Mouse (Mus musculus) forebrain, embryonic 14.5 days (tissue): ENCODE data around the gene Olfr132. TPM values are rescaled to one million over a fixed set of nuclear protein-coding genes. Genes with fewer than 3 reads are reported as not detected.
"Not testable (repeated sequence)": the region's sequence is repeated elsewhere in the genome, so short reads cannot be mapped to it uniquely, and the experiment has no call there.

ENCODE experiments used
- ATAC-seq: fragments of 200-750 bp; cut with Nextera tagmentation; 2 replicates; pipeline ENCODE4 v1.8.0; 2017; ENCODE audit warnings: mild to moderate bottlenecking, moderate library complexity
- DNase-seq: peaks from one replicate; pipeline ENCODE4 v3.0.0-alpha.2; 2015; ENCODE audit warnings: low spot score
- H3K27ac ChIP-seq: fragments of 300-500 bp; sonication (generic); 2 replicates; pipeline ENCODE4 v1.5.1; 2014; ENCODE audit warnings: low read depth, mild to moderate bottlenecking, control low read depth, low read length, moderate library complexity
- H3K27me3 ChIP-seq: fragments of 300-500 bp; sonication (generic); replicated peaks from 2 replicates; pipeline ENCODE4 v1.6.1; 2014; ENCODE audit warnings: low read length, control low read depth, mixed read lengths; ENCODE audit not compliant: control insufficient read depth, insufficient read depth
- H3K36me3 ChIP-seq: fragments of 300-500 bp; sonication (generic); 2 replicates; pipeline ENCODE4 v1.6.1; 2014; ENCODE audit warnings: low read length, control low read depth; ENCODE audit not compliant: control insufficient read depth, insufficient read depth
- H3K4me1 ChIP-seq: fragments of 300-500 bp; sonication (generic); 2 replicates; pipeline ENCODE4 v1.6.1; 2014; ENCODE audit warnings: antibody characterized with exemption, low read length, control low read depth; ENCODE audit not compliant: control insufficient read depth, insufficient read depth
- H3K4me2 ChIP-seq: fragments of 300-500 bp; sonication (generic); 2 replicates; pipeline ENCODE4 v1.6.1; 2014; ENCODE audit warnings: mild to moderate bottlenecking, control low read depth, low read length
- H3K4me3 ChIP-seq: fragments of 300-500 bp; sonication (generic); 2 replicates; pipeline ENCODE4 v1.5.1; 2014; ENCODE audit warnings: low read depth, low read length, control low read depth
- H3K9ac ChIP-seq: fragments of 300-500 bp; sonication (generic); 2 replicates; pipeline ENCODE4 v1.6.1; 2014; ENCODE audit warnings: mild to moderate bottlenecking, low read length, control low read depth, moderate library complexity
- H3K9me3 ChIP-seq: fragments of 300-500 bp; sonication (generic); replicated peaks from 2 replicates; pipeline ENCODE4 v1.6.1; 2016; ENCODE audit warnings: low read length, control low read depth, mixed read lengths; ENCODE audit not compliant: control insufficient read depth
- WGBS: fragments of 180-500 bp; shearing (Covaris S2); extraction: QIAGEN DNeasy Blood & Tissue Kit; methylation state at CpG from one replicate; pipeline ENCODE4 v1.1.7; 2014; 5-methylcytosine and 5-hydroxymethylcytosine counted together
- polyA plus RNA-seq: library from polyadenylated mRNA; unstranded; fragments of >200 nt; fragmentation: Nextera tagmentation; extraction: Ambion mirVana; gene quantifications from 2 replicates; pipeline ENCODE4 v1.2.1, GENCODE M21; 2014

Gene Olfr132
- not detected in 2 replicates for polyA plus RNA-seq

DNA sequence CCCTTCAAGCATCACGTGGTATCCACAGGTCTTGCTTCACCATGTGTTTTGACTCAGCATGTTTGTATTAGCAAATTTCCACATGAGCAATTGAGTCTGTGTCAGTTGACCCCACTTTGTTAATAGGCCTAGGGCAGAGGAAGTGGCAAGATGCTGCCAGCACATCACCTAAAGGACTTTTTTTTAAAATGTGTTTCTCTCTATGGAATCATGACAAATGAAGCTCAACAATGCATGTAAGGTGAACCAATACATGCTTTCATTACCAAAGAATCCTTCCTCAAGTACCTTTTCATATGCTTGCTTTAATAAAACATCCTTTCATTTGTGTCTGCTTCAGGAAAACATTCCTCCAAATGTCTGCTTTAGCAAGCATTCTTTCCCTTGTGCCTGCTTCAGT, at the start of gene Olfr132:
TSS of gene Olfr132 (minus strand) at position 101 of the 400 bp plus-strand sequence.
- no peak for DNase-seq
- ATAC-seq, result no peak
- no peaks in the 10 kb centered on the region for H3K36me3 ChIP-seq
- no peak within 1 kb of the TSS for H3K4me2 ChIP-seq
- no peaks in the 10 kb centered on the region for H3K9me3 ChIP-seq
- H3K4me3 ChIP-seq, result no peak within 1 kb of the TSS
- 77% methylated on average over 1 of the region's 1 CpGs for WGBS
- no peak within 1 kb of the TSS for H3K9ac ChIP-seq
- no peaks in the 10 kb centered on the region for H3K27me3 ChIP-seq
- H3K4me1 ChIP-seq, result no peaks in the 10 kb centered on the region
- no peak within 1 kb of the TSS for H3K27ac ChIP-seq

DNA sequence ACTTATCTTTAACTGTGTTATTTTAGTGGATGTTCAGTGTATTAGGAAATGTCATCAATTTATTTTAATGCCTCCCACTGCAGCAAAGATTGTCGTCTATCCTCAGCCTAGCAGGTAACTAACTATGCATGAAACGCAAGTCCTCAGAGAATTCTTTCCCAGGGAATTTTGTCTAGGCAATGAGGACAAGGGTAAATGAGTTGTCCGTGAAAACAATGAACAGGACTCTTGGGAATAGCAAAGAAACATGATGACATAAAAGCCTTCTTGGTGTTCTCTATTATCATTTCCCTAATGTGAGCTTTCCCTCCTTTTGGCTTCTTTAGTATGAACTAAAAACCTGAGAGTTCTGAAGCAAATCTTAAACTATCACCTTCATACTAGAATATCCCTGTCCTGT, 36.8 kb upstream of the Olfr132 start, which contains the start of gene Olfr134:
TSS of gene Olfr134 (plus strand) at position 301 of the 400 bp plus-strand sequence.
- Histone ChIP-seq H3K27ac (no peak within 1 kb of the TSS), H3K4me1 (no peaks in the 10 kb centered on the region), H3K36me3 (no peaks in the 10 kb centered on the region), H3K4me3 (no peak within 1 kb of the TSS), H3K9me3 (no peaks in the 10 kb centered on the region), H3K9ac (no peak within 1 kb of the TSS), H3K27me3 (no peaks in the 10 kb centered on the region), H3K4me2 (no peak within 1 kb of the TSS)
- DNase-seq, result no peak
- 76% methylated on average over 3 of the region's 3 CpGs for WGBS
- ATAC-seq, result no peak

DNA sequence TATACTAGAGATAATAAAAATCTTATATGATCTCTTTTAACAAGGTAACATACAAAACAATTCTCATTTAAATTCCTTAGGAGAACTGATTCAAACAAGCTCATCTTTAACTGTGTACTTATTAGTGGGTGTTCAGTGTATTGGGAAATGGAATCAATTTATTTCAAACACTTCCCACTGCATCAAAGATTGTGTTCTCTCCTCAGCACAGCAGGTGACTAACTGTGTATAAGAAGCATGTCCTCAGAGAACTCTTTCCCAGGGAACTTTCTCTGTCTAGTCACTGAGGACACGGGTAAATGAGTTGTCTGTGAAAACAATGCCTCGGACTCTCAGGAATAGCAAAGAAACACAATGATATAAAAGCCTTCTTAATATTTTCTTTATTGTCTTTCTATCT, 10.7 kb upstream of the Olfr132 start, which contains the start of gene Olfr133:
TSS of gene Olfr133 (plus strand) at position 301 of the 400 bp plus-strand sequence.
- no peaks in the 10 kb centered on the region for H3K36me3 ChIP-seq
- H3K4me3 ChIP-seq, result no peak within 1 kb of the TSS
- H3K4me1 ChIP-seq, result no peaks in the 10 kb centered on the region
- ATAC-seq (no peak), DNase-seq (no peak)
- H3K27me3 ChIP-seq, result no peaks in the 10 kb centered on the region
- H3K4me2 ChIP-seq, result no peak within 1 kb of the TSS
- 67% methylated on average over 2 of the region's 2 CpGs for WGBS
- H3K9ac ChIP-seq, result no peak within 1 kb of the TSS
- H3K27ac ChIP-seq, result no peak within 1 kb of the TSS
- H3K9me3 ChIP-seq, result no peaks in the 10 kb centered on the region; the same call in 1 of the 2 replicates

DNA sequence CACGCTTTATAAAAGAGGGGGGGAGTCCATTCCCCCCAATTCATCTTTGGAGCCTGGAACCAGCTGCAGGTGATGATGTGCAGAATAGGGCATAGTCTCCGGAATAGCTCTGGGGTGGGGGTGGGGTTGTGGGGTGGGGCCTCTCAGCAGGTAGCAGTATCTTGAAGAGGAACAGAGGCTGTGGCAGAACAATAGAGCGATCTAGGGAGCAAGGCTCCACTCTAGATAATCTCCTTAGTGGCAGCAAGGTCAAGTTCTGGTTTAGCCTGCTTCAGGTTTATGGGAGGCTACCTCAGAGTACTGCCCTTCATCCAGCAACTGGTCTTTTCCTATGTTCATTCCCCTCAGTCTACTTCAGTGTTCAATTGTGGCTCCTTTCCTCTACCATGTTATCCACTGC, 9.0 kb downstream of the Olfr132 start:
- not testable (repeated sequence) for DNase-seq, H3K27me3 ChIP-seq, H3K9ac ChIP-seq, H3K4me2 ChIP-seq, H3K4me1 ChIP-seq, ATAC-seq, H3K9me3 ChIP-seq, H3K4me3 ChIP-seq, H3K36me3 ChIP-seq, H3K27ac ChIP-seq
- 53% methylated on average over 3 of the region's 3 CpGs for WGBS

DNA sequence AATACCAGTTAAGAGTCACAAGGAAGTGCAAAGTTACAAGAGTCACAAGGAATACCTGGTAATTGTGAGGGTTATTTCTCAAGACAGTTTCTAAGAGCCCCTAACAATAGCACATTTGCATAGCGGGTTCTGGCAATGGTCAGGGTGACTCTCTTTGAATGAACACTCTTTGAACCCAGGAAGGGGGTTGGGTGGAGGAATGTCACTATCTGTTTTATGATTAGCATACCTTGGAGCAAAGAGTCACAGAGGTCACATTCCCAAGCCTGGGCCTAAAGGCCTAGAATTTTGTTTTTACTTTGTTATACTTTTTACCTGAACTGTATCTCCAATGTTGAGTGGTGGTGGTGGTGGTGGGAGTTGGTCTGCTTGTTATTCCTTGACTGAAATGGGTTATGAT, 10.1 kb downstream of the Olfr132 start:
- DNase-seq, H3K27me3 ChIP-seq, ATAC-seq, H3K36me3 ChIP-seq, H3K4me2 ChIP-seq, H3K27ac ChIP-seq, H3K9me3 ChIP-seq, H3K4me3 ChIP-seq, H3K9ac ChIP-seq, H3K4me1 ChIP-seq: not testable (repeated sequence)
- 64% methylated on average over 1 of the region's 1 CpGs for WGBS

DNA sequence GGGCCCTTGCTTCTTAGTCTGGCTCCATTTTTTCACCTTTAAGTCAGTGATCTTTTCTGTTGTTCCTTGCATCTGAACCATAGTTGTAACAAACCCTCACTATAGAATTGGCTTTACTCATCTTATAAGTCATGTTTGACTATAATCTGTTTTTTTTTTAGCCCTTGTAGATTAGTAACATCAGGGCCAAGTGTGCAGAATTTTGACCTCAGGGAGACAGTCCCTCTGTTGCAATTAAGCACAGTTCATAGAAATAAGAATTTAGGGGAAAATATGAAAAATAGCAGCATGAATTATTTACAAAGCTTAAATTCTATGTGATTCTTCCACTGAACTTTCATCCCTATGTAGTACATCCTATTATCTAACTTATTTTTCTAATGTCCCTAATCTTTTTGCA, 45.7 kb downstream of the Olfr132 start, which contains the start of gene Olfr131:
TSS of gene Olfr131 (minus strand) at position 101 of the 400 bp plus-strand sequence.
- no peaks in the 10 kb centered on the region; the same call in 1 of the 2 replicates for H3K9me3 ChIP-seq
- ATAC-seq (no peak), DNase-seq (no peak)
- no peak within 1 kb of the TSS for H3K9ac ChIP-seq
- no peaks in the 10 kb centered on the region for H3K27me3 ChIP-seq
- no peak within 1 kb of the TSS for H3K4me3 ChIP-seq
- no peak within 1 kb of the TSS for H3K4me2 ChIP-seq
- no peak within 1 kb of the TSS for H3K27ac ChIP-seq
- H3K4me1 ChIP-seq, result no peaks in the 10 kb centered on the region
- H3K36me3 ChIP-seq, result no peaks in the 10 kb centered on the region

DNA sequence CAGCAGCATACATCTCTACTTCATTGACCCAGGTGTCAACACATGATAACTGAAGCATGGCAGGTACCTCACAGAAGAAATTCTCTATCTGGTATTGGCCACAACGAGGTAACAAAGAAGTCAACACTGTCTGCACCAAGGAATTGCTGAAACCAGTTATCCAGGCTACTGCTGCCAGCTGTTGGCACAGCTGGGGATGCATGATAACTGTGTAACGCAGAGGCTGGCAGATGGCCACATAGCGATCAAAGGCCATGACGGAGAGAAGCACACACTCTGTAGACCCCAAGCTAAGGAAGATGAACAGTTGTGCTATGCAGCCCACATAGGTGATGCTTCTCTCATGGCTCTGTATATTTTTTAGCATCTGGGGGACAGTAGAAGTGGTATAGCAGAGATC, 52.0 kb downstream of the Olfr132 start:
- DNase-seq (no peak), ATAC-seq (no peak)
- H3K4me3 ChIP-seq, result no peak overlapping the region
- H3K27ac ChIP-seq, result no peak overlapping the region
- 86% methylated on average over 4 of the region's 4 CpGs for WGBS
- no peak overlapping the region for H3K9ac ChIP-seq
- H3K9me3 ChIP-seq, result no peaks in the 10 kb centered on the region; the same call in 1 of the 2 replicates
- no peak overlapping the region for H3K4me2 ChIP-seq
- H3K36me3 ChIP-seq, result no peaks in the 10 kb centered on the region
- H3K4me1 ChIP-seq, result no peaks in the 10 kb centered on the region
- no peaks in the 10 kb centered on the region for H3K27me3 ChIP-seq

Other genes with a start within 250 kb of the Olfr132 start
- gene Olfr127, start 234.1 kb downstream of the Olfr132 start, polyA plus RNA-seq, result not detected in 2 replicates
- not detected in 2 replicates for gene Olfr128, start 214.0 kb downstream of the Olfr132 start, polyA plus RNA-seq
- gene Olfr761, start 181.4 kb downstream of the Olfr132 start, polyA plus RNA-seq, result not detected in 2 replicates
- not detected in 2 replicates for gene Olfr129, start 74.4 kb downstream of the Olfr132 start, polyA plus RNA-seq
- gene Olfr130, start 70.6 kb downstream of the Olfr132 start, polyA plus RNA-seq, result not detected in 2 replicates
- gene Olfr131, start 45.8 kb downstream of the Olfr132 start, polyA plus RNA-seq, result not detected in 2 replicates
- not detected in 2 replicates for gene Olfr133, start 10.8 kb upstream of the Olfr132 start, polyA plus RNA-seq
- not detected in 2 replicates for gene Olfr134, start 36.9 kb upstream of the Olfr132 start, polyA plus RNA-seq
- not detected in 2 replicates for gene Olfr135, start 69.8 kb upstream of the Olfr132 start, polyA plus RNA-seq
- gene Olfr138, start 126.5 kb upstream of the Olfr132 start, polyA plus RNA-seq, result not detected in 2 replicates
- not detected in 2 replicates for gene Olfr137, start 173.0 kb upstream of the Olfr132 start, polyA plus RNA-seq
- not detected in 2 replicates for gene Olfr136, start 195.3 kb upstream of the Olfr132 start, polyA plus RNA-seq